Mouse (Mus musculus) hindbrain, embryonic 14.5 days (tissue): ENCODE measurements around the gene Nutf2. TPM values are rescaled to one million over a fixed set of nuclear protein-coding genes. Genes with fewer than 3 reads are reported as not detected.
"Not testable (repeated sequence)": the region's sequence is repeated elsewhere in the genome, so short reads cannot be mapped to it uniquely, and the experiment has no call there.

ENCODE experiments used
- ATAC-seq: fragments of 200-750 bp; cut with Nextera tagmentation; 2 replicates; pipeline ENCODE4 v1.8.0; 2017; ENCODE audit warnings: moderate number of reproducible peaks, mild to moderate bottlenecking, moderate TSS enrichment, moderate library complexity; ENCODE audit not compliant: low FRiP score
- DNase-seq: peaks from one replicate; pipeline ENCODE4 v3.0.0-alpha.2; 2015; ENCODE audit warnings: low spot score
- H3K27ac ChIP-seq: fragments of 300-500 bp; sonication (generic); 2 replicates; pipeline ENCODE4 v1.5.1; 2014; ENCODE audit warnings: mild to moderate bottlenecking, moderate library complexity
- H3K27me3 ChIP-seq: fragments of 300-500 bp; sonication (generic); 2 replicates; pipeline ENCODE4 v1.6.1; 2014; ENCODE audit warnings: mild to moderate bottlenecking, low read length, mixed read lengths; ENCODE audit not compliant: control insufficient read depth, insufficient read depth
- H3K36me3 ChIP-seq: fragments of 300-500 bp; sonication (generic); replicated peaks from 2 replicates; pipeline ENCODE4 v1.6.1; 2014; ENCODE audit not compliant: control insufficient read depth, insufficient read depth
- H3K4me1 ChIP-seq: fragments of 300-500 bp; sonication (generic); replicated peaks from 2 replicates; pipeline ENCODE4 v1.6.1; 2014; ENCODE audit warnings: antibody characterized with exemption, low read length, mixed read lengths; ENCODE audit not compliant: control insufficient read depth, insufficient read depth
- H3K4me2 ChIP-seq: fragments of 300-500 bp; sonication (generic); replicated peaks from 2 replicates; pipeline ENCODE4 v1.6.1; 2014; ENCODE audit warnings: mild to moderate bottlenecking, moderate library complexity
- H3K4me3 ChIP-seq: fragments of 300-500 bp; sonication (generic); replicated peaks from 2 replicates; pipeline ENCODE4 v1.5.1; 2014; ENCODE audit warnings: mild to moderate bottlenecking, low read length
- H3K9ac ChIP-seq: fragments of 300-500 bp; sonication (generic); 2 replicates; pipeline ENCODE4 v1.6.1; 2014
- H3K9me3 ChIP-seq: fragments of 300-500 bp; sonication (generic); 2 replicates; pipeline ENCODE4 v1.6.1; 2016; ENCODE audit warnings: low read length; ENCODE audit not compliant: control insufficient read depth
- WGBS: fragments of 180-500 bp; shearing (Covaris S2); extraction: QIAGEN DNeasy Blood & Tissue Kit; methylation state at CpG from one replicate; pipeline ENCODE4 v1.1.7; 2014; 5-methylcytosine and 5-hydroxymethylcytosine counted together
- polyA plus RNA-seq: library from polyadenylated mRNA; unstranded; fragments of >200 nt; fragmentation: Nextera tagmentation; extraction: Ambion mirVana; gene quantifications from 2 replicates; pipeline ENCODE4 v1.2.1, GENCODE M21; 2014

Gene Nutf2
- polyA plus RNA-seq, 1 experiment from 2014 or later, result 181 TPM

DNA sequence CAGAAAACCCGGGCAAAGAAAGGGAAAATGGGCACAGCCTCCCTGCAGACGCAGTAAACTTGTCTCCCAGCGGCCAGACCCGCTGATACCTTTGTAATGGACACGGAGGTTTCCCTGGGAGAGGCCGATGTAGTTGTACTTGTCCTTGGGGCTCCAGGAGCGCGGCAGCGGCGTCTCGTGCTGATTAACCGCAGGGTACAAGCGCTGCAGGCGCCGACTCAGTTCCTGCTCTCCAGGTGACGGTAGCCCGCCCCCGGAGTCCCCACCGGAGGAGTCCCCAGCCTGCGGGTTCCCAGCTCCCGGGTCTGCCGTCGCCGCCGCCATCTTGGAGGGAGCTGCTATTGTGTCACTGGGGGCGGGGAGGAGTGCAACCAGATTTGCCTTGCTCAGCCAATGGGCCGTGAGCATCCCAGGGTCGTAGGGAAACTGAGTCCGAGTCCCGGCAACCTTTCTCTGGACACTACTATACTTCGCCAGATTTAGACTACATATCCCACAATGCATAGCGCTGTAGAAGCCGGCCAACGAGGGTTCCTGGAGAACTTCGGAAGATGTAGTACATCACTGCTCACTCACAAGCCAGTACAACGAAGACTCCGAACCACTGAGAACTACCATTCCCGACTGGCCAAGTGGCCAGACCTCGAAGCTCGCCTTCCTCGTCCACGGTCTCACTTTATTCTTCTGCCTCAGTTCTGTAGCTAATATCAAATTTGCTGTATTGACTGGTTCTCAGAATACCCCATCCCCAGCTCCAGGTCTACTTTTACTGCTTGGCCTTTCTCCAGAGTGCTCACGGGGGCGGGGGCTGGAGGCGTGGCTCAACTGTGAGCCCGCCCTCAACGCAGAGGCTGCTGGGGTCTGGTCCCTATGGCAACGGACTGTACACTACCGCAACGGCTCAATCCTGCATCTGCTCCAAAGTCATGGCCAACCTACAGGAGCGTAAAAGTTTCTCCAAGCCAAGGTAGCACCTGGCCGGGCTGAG is 33.2 kb upstream of the Nutf2 start, which contains the start of the genes Ranbp10 and Tsnaxip1:
Gene Ranbp10, minus strand, starts transcription at position 490 of the 988 bp plus-strand sequence.
Gene Tsnaxip1, plus strand, starts transcription at position 871 of the 988 bp plus-strand sequence.
- Histone ChIP-seq H3K9me3 (no peaks in the 10 kb centered on the region), H3K4me1 (peaks cover 27% of the 10 kb centered on the region), H3K27ac (peak within 1 kb of the TSS; percentile 68), H3K4me2 (peak within 1 kb of the TSS; percentile 79), H3K4me3 (peak within 1 kb of the TSS; percentile 83), H3K27me3 (no peaks in the 10 kb centered on the region), H3K36me3 (peaks cover 32% of the 10 kb centered on the region), H3K9ac (peak within 1 kb of the TSS; percentile 84)
- peak; percentile 98 for DNase-seq
- under 1% methylated on average over 52 of the region's 52 CpGs for WGBS
- peak; percentile 98 for ATAC-seq

DNA sequence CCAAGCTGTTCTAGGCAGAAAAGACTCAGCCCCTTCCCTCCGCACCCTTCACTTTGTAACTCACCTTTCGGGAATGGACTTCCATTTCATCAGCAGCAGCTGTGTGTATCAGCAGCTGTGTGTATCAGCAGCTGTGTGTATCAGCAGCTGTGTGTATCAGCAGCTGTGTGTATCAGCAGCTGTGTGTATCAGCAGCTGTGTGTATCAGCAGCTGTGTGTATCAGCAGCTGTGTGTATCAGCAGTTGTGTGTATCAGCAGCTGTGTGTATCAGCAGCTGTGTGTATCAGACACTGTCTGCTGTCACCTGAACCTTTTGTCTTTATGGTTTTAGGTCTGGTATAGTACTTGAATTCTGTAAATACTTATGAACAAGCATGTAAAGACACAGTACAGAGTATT is 26.6 kb upstream of the Nutf2 start:
- not testable (repeated sequence) for H3K36me3 ChIP-seq, H3K27ac ChIP-seq, H3K9ac ChIP-seq, H3K9me3 ChIP-seq, H3K4me1 ChIP-seq, H3K27me3 ChIP-seq, DNase-seq, H3K4me2 ChIP-seq, H3K4me3 ChIP-seq, ATAC-seq
- WGBS, result 84% methylated on average over 2 of the region's 2 CpGs

DNA sequence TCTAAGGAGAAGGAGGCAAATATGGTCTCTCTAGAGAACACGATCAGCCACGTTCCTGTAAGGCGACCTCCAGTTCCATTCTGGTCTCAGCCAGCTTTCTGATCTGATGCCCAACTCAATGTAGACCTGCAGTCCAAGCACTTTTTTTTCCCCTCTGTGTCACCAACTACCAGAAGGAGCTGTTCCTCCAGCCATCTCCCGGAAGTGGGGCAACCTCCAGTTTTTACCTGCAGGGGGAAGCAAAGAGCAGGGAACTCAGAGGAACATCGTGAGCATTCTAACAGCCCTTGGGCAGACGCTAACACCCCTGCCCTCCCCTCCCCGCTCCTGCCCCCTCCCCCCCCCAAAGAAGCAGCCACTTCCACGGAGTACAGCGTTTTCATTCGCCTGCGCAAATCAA is 25.1 kb upstream of the Nutf2 start:
- Histone ChIP-seq H3K4me2 (no peak overlapping the region), H3K9me3 (no peaks in the 10 kb centered on the region), H3K4me1 (no peaks in the 10 kb centered on the region), H3K27ac (no peak overlapping the region), H3K9ac (no peak overlapping the region), H3K4me3 (no peak overlapping the region), H3K36me3 (no peaks in the 10 kb centered on the region), H3K27me3 (no peaks in the 10 kb centered on the region)
- DNase-seq (no peak), ATAC-seq (no peak)
- WGBS, result 30% methylated on average over 11 of the region's 11 CpGs

DNA sequence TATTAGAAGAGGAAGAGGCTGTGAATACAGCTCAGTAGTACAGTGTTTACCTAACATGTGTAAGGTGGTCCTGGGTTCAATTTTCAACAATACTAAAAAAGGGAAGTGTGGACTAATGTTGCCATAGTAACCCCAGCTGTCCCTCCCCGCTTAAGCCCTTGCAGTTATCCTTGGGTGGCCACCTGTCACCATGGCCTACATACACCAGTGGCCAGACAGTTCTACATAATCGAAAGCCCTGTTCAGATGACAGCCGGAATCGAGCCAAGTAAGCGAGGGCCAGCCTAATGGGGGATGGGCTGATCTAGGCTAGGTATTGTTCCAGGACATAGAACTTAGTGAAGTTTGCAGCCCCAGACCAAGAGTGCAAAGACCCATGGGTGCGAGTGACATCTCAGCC is 23.4 kb upstream of the Nutf2 start:
- Histone ChIP-seq H3K36me3 (0 out of 2 replicates have a peak, but pooled peaks cover under 1% of the 10 kb centered on the region), H3K4me1 (no peaks in the 10 kb centered on the region), H3K4me3 (no peak overlapping the region), H3K27me3 (no peaks in the 10 kb centered on the region), H3K9ac (no peak overlapping the region), H3K27ac (no peak overlapping the region), H3K9me3 (no peaks in the 10 kb centered on the region), H3K4me2 (no peak overlapping the region)
- 80% methylated on average over 6 of the region's 6 CpGs for WGBS
- ATAC-seq, result no peak
- no peak for DNase-seq

DNA sequence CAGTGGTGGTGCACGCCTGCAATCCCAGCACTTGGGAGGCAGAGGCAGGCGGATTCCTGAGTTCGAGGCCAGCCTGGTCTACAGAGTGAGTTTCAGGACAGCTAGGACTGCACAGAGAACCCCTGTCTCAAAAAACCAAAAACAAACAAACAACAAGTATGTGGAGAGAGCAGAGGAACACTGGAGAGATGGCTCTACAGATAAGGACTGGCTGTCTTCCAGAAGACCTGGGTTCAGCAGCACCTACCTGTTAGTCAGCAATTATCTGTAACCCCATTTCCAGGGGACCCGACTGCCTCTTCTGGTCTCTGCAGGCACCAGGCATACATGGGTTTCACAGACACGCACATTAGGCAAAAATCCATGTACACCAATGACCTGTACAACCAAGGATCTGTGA is 21.2 kb upstream of the Nutf2 start:
- H3K9ac ChIP-seq, result no peak overlapping the region
- no peak overlapping the region for H3K27ac ChIP-seq
- DNase-seq (no peak), ATAC-seq (no peak)
- no peaks in the 10 kb centered on the region for H3K9me3 ChIP-seq
- H3K4me1 ChIP-seq, result no peaks in the 10 kb centered on the region
- no peak overlapping the region for H3K4me2 ChIP-seq
- WGBS, result 94% methylated on average over 5 of the region's 5 CpGs
- no peak overlapping the region for H3K4me3 ChIP-seq
- peaks cover 17% of the 10 kb centered on the region for H3K36me3 ChIP-seq
- no peaks in the 10 kb centered on the region for H3K27me3 ChIP-seq

DNA sequence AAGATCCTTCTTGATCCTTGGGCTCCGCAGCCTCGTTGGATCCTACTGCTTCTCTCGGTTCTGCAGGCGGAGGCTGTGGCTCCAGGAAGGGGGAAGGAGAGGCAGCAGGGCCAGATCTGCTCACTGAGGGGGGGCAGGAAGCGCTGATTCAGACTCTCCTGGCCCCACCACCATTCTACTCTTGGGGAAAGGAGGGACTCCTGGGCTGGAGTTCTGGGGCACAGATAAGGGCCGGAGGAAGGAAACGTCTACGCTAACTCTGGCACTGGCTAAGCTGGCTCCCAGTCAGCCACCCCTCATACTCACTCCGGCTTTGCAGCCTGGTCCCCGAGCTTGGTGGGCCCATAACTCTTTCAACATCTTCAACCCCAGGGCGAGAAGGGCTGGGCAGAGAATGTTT is 13.7 kb upstream of the Nutf2 start:
- no peak overlapping the region for H3K9ac ChIP-seq
- no peaks in the 10 kb centered on the region for H3K27me3 ChIP-seq
- 89% methylated on average over 11 of the region's 11 CpGs for WGBS
- DNase-seq, result no peak
- H3K9me3 ChIP-seq, result no peaks in the 10 kb centered on the region
- no peak overlapping the region for H3K27ac ChIP-seq
- ATAC-seq, result no peak
- H3K36me3 ChIP-seq, result peaks cover 70% of the 10 kb centered on the region
- no peak overlapping the region for H3K4me2 ChIP-seq
- H3K4me1 ChIP-seq, result peaks cover 8% of the 10 kb centered on the region
- H3K4me3 ChIP-seq, result no peak overlapping the region

DNA sequence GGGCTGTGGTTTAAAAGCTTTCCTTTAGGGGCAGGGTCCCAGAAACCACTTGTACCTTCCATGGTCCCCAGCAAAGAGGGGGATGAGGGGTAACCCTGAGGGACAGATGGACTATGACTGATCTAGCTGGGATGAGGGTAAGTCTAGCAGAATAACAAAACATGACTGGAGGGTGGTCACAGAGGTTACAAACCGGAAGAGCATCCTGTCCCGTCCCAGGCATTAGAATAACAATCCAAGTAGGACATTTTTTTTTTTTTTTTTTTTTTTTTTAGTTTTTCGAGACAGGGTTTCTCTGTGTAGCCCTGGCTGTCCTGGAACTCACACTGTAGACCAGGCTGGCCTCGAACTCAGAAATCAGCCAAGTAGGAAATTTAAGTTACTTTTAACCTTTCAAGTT is 10.4 kb upstream of the Nutf2 start:
- Histone ChIP-seq H3K27me3 (no peaks in the 10 kb centered on the region), H3K4me3 (no peak overlapping the region), H3K27ac (no peak overlapping the region), H3K4me2 (peak overlapping the region; percentile 40; the same call in 1 of the 2 replicates), H3K36me3 (peaks cover 44% of the 10 kb centered on the region), H3K9ac (no peak overlapping the region), H3K9me3 (no peaks in the 10 kb centered on the region), H3K4me1 (peaks cover 11% of the 10 kb centered on the region)
- no peak for DNase-seq
- WGBS, result 86% methylated on average over 4 of the region's 4 CpGs
- ATAC-seq, result no peak

DNA sequence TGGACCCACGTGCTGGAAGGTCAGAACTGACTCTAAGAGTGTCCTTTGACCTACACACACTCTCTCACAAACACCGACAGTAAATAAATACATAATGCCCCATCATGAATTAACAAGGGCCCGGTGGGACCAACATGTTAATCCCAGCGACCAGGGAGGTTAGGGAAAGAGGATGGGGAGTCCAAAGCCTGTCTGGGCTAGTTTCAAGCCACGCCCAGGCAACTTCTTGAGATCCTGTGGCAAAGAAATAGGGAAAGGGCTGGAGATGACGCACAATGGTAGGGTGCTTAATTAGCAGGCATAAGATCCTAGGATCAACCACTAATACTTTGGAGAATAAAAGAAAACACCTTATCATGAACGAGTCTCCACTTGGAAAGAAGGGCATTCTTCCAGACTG is 9.8 kb upstream of the Nutf2 start:
- no peak overlapping the region for H3K4me3 ChIP-seq
- WGBS, result 82% methylated on average over 7 of the region's 7 CpGs
- no peak overlapping the region for H3K27ac ChIP-seq
- H3K27me3 ChIP-seq, result no peaks in the 10 kb centered on the region
- no peaks in the 10 kb centered on the region for H3K9me3 ChIP-seq
- no peak for DNase-seq
- ATAC-seq, result no peak
- H3K36me3 ChIP-seq, result peaks cover 39% of the 10 kb centered on the region
- peak overlapping the region; percentile 40 for H3K4me2 ChIP-seq
- no peak overlapping the region for H3K9ac ChIP-seq
- H3K4me1 ChIP-seq, result peaks cover 11% of the 10 kb centered on the region

DNA sequence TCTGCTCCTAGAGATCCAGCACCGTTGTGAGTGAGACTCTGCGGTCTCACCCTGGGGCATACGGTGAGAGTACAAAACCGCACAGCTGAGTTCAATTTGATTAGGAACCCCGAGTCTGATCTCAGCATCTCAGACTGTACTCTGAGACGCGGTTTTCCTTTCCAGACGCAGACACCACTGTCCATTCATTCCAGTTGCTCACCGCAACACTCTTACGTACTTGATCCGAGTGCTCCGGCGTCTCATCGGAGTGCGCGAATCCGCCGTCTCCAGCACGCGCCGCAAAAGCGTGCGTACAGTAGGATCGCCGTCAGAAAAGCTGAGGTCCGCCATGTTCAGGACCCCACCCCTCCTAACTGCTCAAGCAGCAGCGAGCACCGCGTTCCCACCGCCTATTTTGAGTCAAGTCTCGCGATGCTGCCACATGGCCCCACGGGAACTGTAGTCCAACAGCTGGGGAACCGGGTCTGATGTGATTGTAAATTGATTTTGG is 8.7 kb upstream of the Nutf2 start:
- Histone ChIP-seq H3K4me2 (peak overlapping the region; percentile 83), H3K4me1 (peaks cover 21% of the 10 kb centered on the region), H3K36me3 (peaks cover 28% of the 10 kb centered on the region), H3K9ac (peak overlapping the region; percentile 85), H3K27ac (peak overlapping the region; percentile 81; the same call in 1 of the 2 replicates), H3K4me3 (peak overlapping the region; percentile 77), H3K9me3 (no peaks in the 10 kb centered on the region), H3K27me3 (no peaks in the 10 kb centered on the region)
- ATAC-seq (peak; percentile 86), DNase-seq (peak; percentile 96)
- under 1% methylated on average over 34 of the region's 34 CpGs for WGBS
